Mouse (Mus musculus) embryo, embryonic 10.5 days (tissue): Measurements from ENCODE around the gene Tekt3.

Experiments used
- DNase-seq: peaks from one replicate; pipeline ENCODE4 v3.0.0-alpha.2; 2015; ENCODE audit warnings: low spot score

Gene Tekt3

GRCm38 (mm10) chr11:63059911-63060310, 1.5 kb upstream of the Tekt3 start:
- DNase-seq, result no peak

GRCm38 (mm10) chr11:63066526-63066925, 5.1 kb downstream of the Tekt3 start:
- DNase-seq, result no peak

- no peak for DNase-seq
Observed at GRCm38 (mm10) chr11:63070081-63070480, 8.6 kb downstream of the Tekt3 start.

- DNase-seq, result no peak
Observed at GRCm38 (mm10) chr11:63084536-63084935, 23.1 kb downstream of the Tekt3 start.

- DNase-seq, result no peak
Observed at GRCm38 (mm10) chr11:63088672-63089071, 27.2 kb downstream of the Tekt3 start.

- DNase-seq, result peak; percentile 27
Observed at GRCm38 (mm10) chr11:63090210-63090609, 28.8 kb downstream of the Tekt3 start.

GRCm38 (mm10) chr11:63090986-63091385, 29.5 kb downstream of the Tekt3 start:
- no peak for DNase-seq

GRCm38 (mm10) chr11:63092271-63092670, 30.8 kb downstream of the Tekt3 start:
- DNase-seq, result no peak

- DNase-seq, result no peak
Observed at GRCm38 (mm10) chr11:63093601-63094000, 32.1 kb downstream of the Tekt3 start.

GRCm38 (mm10) chr11:63094496-63094895, 33.0 kb downstream of the Tekt3 start:
- DNase-seq, result no peak

GRCm38 (mm10) chr11:63098016-63098415, 36.6 kb downstream of the Tekt3 start:
- DNase-seq, result no peak

GRCm38 (mm10) chr11:63099390-63099789, 37.9 kb downstream of the Tekt3 start:
- no peak for DNase-seq

GRCm38 (mm10) chr11:63103256-63103655, 41.8 kb downstream of the Tekt3 start:
- no peak for DNase-seq

- no peak for DNase-seq
Observed at GRCm38 (mm10) chr11:63104026-63104425, 42.6 kb downstream of the Tekt3 start.

GRCm38 (mm10) chr11:63109230-63109775, 47.8 kb downstream of the Tekt3 start:
- no peak for DNase-seq

- DNase-seq, result no peak
Observed at GRCm38 (mm10) chr11:63110329-63110728, 48.9 kb downstream of the Tekt3 start.

GRCm38 (mm10) chr11:63114807-63115641, 53.6 kb downstream of the Tekt3 start:
- no peak for DNase-seq

GRCm38 (mm10) chr11:63116652-63117051, 55.2 kb downstream of the Tekt3 start:
- no peak for DNase-seq

- DNase-seq, result no peak
Observed at GRCm38 (mm10) chr11:63117266-63117665, 55.8 kb downstream of the Tekt3 start.

- DNase-seq, result no peak
Observed at GRCm38 (mm10) chr11:63119791-63120190, 58.3 kb downstream of the Tekt3 start.

GRCm38 (mm10) chr11:63122249-63122648, 60.8 kb downstream of the Tekt3 start:
- no peak for DNase-seq

GRCm38 (mm10) chr11:63122776-63123350, 61.4 kb downstream of the Tekt3 start:
- DNase-seq, result no peak

GRCm38 (mm10) chr11:63124316-63124715, 62.9 kb downstream of the Tekt3 start:
- DNase-seq, result peak; percentile 66
